Mouse (Mus musculus): ENCODE results near the gene Fbxw11. TPM values are rescaled to one million over a fixed set of nuclear protein-coding genes. Genes with fewer than 3 reads are reported as not detected.
A peak's percentile ranks its signal among the peaks of the same experiment; 100 is the strongest.
"Not testable (repeated sequence)": the region's sequence is repeated elsewhere in the genome, so short reads cannot be mapped to it uniquely, and the experiment has no call there.

Fbxw11 gene
- polyA plus RNA-seq, 1 experiment from 2014 or later, result 15.4 TPM

DNA sequence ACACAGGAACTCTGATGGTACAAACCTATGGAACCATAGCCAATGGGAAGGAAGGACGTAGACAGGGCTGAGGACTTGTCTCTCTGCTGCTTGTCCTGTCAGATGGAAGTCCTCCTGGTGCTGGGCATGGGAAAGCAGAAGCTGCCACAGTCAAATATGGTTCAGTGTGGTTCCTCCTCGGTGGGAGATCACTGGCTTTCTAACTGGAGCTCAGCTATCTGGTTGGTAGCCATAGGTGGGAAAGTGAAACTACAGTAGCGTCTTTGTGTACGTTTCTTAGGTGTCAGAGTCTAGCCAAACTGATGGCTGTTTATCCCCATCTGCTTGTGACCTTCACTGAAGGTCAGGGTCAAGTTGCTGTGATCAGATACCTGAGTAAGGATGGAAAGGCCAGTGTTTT lies 29.0 kb downstream of the Fbxw11 start:
- Histone ChIP-seq H3K4me2 (ENCODE audit: low read depth, low read length) (peak overlapping the region; percentile 28; the same call in 1 of the 2 replicates), H3K27me3 (ENCODE audit: insufficient read depth, low read length) (no peaks in the 10 kb centered on the region), H3K27ac (ENCODE audit: low read depth) (no peak overlapping the region), H3K4me3 (ENCODE audit: low read depth, low read length) (no peak overlapping the region), H3K4me1 (ENCODE audit: insufficient read depth) (peaks cover 17% of the 10 kb centered on the region), H3K9ac (replicated peaks) (no peak overlapping the region), H3K36me3 (replicated peaks; ENCODE audit: insufficient read depth, low read length) (no peaks in the 10 kb centered on the region), H3K9me3 (ENCODE audit: low read length) (no peaks in the 10 kb centered on the region)
- ATAC-seq (no peak), DNase-seq (no peak)
- no peak for TF ChIP-seq CTCF (IDR thresholded peaks at IDR 0.05; ENCODE audit: low read depth)
- no peak for TF ChIP-seq EP300 (IDR thresholded peaks at IDR 0.05; ENCODE audit: low read depth)
- 46% methylated on average over 4 of the region's 4 CpGs for WGBS (ENCODE audit: insufficient replicate concordance)

DNA sequence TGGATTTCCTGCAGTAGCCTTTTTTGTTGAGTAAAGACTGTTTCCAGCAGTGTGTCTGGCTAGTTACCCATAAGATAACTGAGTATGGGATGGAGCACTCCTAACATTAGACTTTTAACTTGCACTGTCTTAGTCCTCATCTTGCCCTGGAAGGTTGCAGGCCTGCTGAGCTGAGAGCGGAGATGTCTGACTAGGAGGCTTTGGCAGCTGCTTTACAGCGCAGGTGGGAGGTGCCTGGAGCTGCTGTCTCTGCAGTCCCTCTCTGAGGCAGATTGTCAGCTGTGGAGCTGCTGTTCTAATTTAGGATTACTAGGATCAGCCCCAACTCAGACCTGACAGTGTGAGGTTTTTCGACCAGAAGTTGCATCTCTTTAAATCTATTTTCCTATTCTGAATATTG lies 34.3 kb downstream of the Fbxw11 start:
- no peaks in the 10 kb centered on the region for H3K27me3 ChIP-seq (ENCODE audit: insufficient read depth, low read length)
- 76% methylated on average over 3 of the region's 3 CpGs for WGBS (ENCODE audit: insufficient replicate concordance)
- H3K9me3 ChIP-seq (ENCODE audit: low read length), result no peaks in the 10 kb centered on the region
- DNase-seq (no peak), ATAC-seq (no peak)
- no peak for TF ChIP-seq CTCF (IDR thresholded peaks at IDR 0.05; ENCODE audit: low read depth)
- TF ChIP-seq EP300 (IDR thresholded peaks at IDR 0.05; ENCODE audit: low read depth), result no peak
- no peaks in the 10 kb centered on the region for H3K36me3 ChIP-seq (replicated peaks; ENCODE audit: insufficient read depth, low read length)
- H3K4me3 ChIP-seq (ENCODE audit: low read depth, low read length), result no peak overlapping the region
- no peak overlapping the region for H3K27ac ChIP-seq (ENCODE audit: low read depth)
- peaks cover 23% of the 10 kb centered on the region for H3K4me1 ChIP-seq (ENCODE audit: insufficient read depth)
- no peak overlapping the region for H3K9ac ChIP-seq (replicated peaks)
- no peak overlapping the region for H3K4me2 ChIP-seq (ENCODE audit: low read depth, low read length)

DNA sequence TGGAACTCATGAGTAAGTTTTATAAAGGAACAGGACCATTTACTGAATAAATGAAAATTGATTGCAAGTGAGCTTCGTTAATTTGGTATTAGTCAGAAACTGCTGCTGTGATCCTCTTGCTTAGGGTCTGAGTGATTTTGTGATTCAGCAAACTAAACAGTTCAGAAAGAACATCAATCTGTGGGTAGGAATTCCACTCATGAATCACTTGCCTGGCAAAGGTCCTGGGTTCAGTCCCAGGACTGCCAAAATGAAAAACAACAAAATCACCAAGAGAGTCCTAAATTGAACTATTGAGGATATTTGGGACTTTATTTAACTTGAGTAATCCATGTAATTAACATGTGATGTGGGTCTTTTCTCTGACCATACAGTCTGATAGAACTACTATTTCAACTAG lies 35.3 kb downstream of the Fbxw11 start:
- H3K4me1 ChIP-seq (ENCODE audit: insufficient read depth), result peaks cover 28% of the 10 kb centered on the region
- no peak overlapping the region for H3K4me2 ChIP-seq (ENCODE audit: low read depth, low read length)
- 78% methylated on average over 1 of the region's 1 CpGs for WGBS (ENCODE audit: insufficient replicate concordance)
- H3K9ac ChIP-seq (replicated peaks), result no peak overlapping the region
- H3K36me3 ChIP-seq (replicated peaks; ENCODE audit: insufficient read depth, low read length), result no peaks in the 10 kb centered on the region
- no peaks in the 10 kb centered on the region for H3K27me3 ChIP-seq (ENCODE audit: insufficient read depth, low read length)
- no peak for ATAC-seq
- TF ChIP-seq CTCF (IDR thresholded peaks at IDR 0.05; ENCODE audit: low read depth) (no peak), EP300 (IDR thresholded peaks at IDR 0.05; ENCODE audit: low read depth) (no peak)
- no peak for DNase-seq
- no peaks in the 10 kb centered on the region for H3K9me3 ChIP-seq (ENCODE audit: low read length)
- no peak overlapping the region for H3K27ac ChIP-seq (ENCODE audit: low read depth)
- H3K4me3 ChIP-seq (ENCODE audit: low read depth, low read length), result no peak overlapping the region

DNA sequence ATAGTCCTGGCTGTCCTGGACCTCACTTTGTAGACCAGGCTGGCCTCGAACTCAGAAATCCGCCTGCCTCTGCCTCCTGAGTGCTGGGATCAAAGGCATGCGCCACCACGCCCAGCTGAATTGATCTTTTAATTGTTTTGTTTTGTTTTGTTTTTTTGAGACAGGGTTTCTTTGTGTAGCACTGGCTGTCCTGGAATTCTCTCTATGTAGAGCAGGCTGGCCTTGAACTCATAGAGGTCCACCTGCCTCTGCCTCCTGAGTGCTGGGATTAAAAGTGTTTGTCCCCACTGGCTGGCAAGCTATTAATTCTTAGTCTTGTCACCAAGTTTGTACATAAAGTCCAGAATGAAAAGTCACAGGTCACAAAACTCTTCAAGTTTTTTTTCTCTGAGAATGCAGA lies 36.6 kb downstream of the Fbxw11 start:
- not testable (repeated sequence) for H3K9me3 ChIP-seq (ENCODE audit: low read length); H3K9ac ChIP-seq (replicated peaks); H3K4me2 ChIP-seq (ENCODE audit: low read depth, low read length); H3K27ac ChIP-seq (ENCODE audit: low read depth); ATAC-seq; H3K27me3 ChIP-seq (ENCODE audit: insufficient read depth, low read length); H3K4me3 ChIP-seq (ENCODE audit: low read depth, low read length); DNase-seq; H3K36me3 ChIP-seq (replicated peaks; ENCODE audit: insufficient read depth, low read length)
- H3K4me1 ChIP-seq (ENCODE audit: insufficient read depth), result peaks cover 28% of the 10 kb centered on the region
- WGBS (ENCODE audit: insufficient replicate concordance), result 90% methylated on average over 4 of the region's 4 CpGs

DNA sequence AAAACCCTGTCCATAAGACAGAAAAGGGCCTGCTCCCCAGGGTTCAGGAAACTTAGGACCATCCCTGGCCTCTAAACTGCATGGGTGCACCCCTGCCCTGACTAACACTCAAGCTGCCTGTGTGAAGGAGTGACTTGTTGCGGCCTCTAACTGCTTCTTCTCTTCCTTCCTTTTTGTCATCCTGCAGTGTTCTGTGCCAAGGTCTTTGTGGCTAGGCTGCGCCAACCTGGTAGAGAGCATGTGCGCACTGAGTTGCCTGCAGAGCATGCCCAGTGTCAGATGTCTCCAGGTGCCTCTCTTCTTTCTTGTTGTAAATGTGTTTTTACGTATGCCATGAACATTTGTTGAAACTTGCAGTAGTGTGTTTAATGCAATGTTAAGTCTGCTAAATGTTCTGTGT lies 37.5 kb downstream of the Fbxw11 start:
- H3K4me3 ChIP-seq (ENCODE audit: low read depth, low read length), result no peak overlapping the region
- no peak overlapping the region for H3K4me2 ChIP-seq (ENCODE audit: low read depth, low read length)
- H3K27me3 ChIP-seq (ENCODE audit: insufficient read depth, low read length), result no peaks in the 10 kb centered on the region
- H3K27ac ChIP-seq (ENCODE audit: low read depth), result 0 out of 2 replicates have a peak overlapping the region, but pooled peaks have one; percentile 36
- no peak overlapping the region for H3K9ac ChIP-seq (replicated peaks)
- TF ChIP-seq EP300 (IDR thresholded peaks at IDR 0.05; ENCODE audit: low read depth) (no peak), CTCF (IDR thresholded peaks at IDR 0.05; ENCODE audit: low read depth) (no peak)
- WGBS (ENCODE audit: insufficient replicate concordance), result 60% methylated on average over 4 of the region's 4 CpGs
- H3K9me3 ChIP-seq (ENCODE audit: low read length), result no peaks in the 10 kb centered on the region
- ATAC-seq (no peak), DNase-seq (no peak)
- peaks cover 28% of the 10 kb centered on the region for H3K4me1 ChIP-seq (ENCODE audit: insufficient read depth)
- no peaks in the 10 kb centered on the region for H3K36me3 ChIP-seq (replicated peaks; ENCODE audit: insufficient read depth, low read length)

DNA sequence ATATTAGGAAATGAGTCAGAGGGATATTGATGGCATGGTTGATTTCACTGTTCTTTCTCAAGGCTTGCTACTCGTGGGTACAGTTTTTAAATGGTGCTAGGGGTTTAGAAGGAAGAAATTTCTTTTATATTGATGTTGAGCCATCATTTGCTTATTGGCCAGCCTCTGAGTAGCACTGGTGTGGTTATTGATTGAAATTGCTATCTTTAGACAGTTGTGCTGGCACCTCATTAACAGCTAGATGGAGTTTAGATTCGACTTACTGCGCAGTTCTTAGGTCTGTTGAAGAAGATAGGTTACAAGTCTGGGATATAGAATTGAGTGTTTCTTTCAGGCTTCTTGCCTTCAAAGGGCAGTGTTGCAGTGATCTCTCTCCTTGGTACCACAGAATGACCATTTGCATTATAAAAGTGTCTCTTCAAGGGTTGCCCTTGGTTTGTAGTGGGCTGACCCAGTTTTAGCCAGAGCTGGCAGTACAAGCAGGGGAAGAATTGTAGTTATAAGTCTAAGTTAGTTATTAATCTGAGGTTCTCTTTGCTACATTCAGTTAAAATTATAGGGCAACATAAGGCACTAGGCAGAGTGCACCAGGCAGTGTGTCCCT lies 38.8 kb downstream of the Fbxw11 start:
- Histone ChIP-seq H3K27ac (ENCODE audit: low read depth) (no peak overlapping the region), H3K4me2 (ENCODE audit: low read depth, low read length) (no peak overlapping the region), H3K27me3 (ENCODE audit: insufficient read depth, low read length) (no peaks in the 10 kb centered on the region), H3K4me3 (ENCODE audit: low read depth, low read length) (no peak overlapping the region), H3K9me3 (ENCODE audit: low read length) (no peaks in the 10 kb centered on the region), H3K9ac (replicated peaks) (no peak overlapping the region), H3K4me1 (ENCODE audit: insufficient read depth) (peaks cover 28% of the 10 kb centered on the region), H3K36me3 (replicated peaks; ENCODE audit: insufficient read depth, low read length) (no peaks in the 10 kb centered on the region)
- TF ChIP-seq EP300 (IDR thresholded peaks at IDR 0.05; ENCODE audit: low read depth), result no peak
- TF ChIP-seq CTCF (IDR thresholded peaks at IDR 0.05; ENCODE audit: low read depth), result no peak
- no peak for DNase-seq
- no peak for ATAC-seq
- WGBS (ENCODE audit: insufficient replicate concordance), result 67% methylated on average over 3 of the region's 3 CpGs

All from liver, postnatal 0 days (tissue).